Mouse (Mus musculus): ENCODE measurements around the gene Gm6408. TPM values are rescaled to one million over a fixed set of nuclear protein-coding genes. Genes with fewer than 3 reads are reported as not detected.
"Not testable (repeated sequence)": the region's sequence is repeated elsewhere in the genome, so short reads cannot be mapped to it uniquely, and the experiment has no call there.

Gene Gm6408
- polyA plus RNA-seq (2014; fragmentation: Nextera tagmentation; extraction: Ambion mirVana), result not detected in 2 replicates

DNA sequence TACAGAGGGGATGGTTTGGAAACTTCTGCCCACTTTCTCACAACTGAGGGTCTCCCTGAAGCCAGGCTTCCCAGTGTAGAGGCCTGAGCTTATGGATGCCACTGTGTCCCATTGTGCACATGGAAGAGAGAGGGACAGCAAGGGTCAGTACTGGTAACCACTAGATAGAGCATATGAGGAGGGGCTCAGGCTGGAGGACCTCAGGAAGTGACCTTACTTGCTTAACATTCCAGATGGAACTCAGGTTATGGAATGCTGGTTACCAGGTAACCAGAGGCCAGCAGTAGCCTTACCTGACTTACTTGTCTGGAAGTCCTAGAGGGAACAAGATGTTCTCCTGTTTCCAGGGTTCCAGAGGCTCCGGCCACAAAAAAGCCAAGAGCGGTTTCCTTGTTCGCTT lies at the start of gene Gm6408:
Gene Gm6408, plus strand, starts transcription at position 301 of the 400 bp plus-strand sequence.
- no CpG with 5 or more reads among the region's 3 CpGs for WGBS

DNA sequence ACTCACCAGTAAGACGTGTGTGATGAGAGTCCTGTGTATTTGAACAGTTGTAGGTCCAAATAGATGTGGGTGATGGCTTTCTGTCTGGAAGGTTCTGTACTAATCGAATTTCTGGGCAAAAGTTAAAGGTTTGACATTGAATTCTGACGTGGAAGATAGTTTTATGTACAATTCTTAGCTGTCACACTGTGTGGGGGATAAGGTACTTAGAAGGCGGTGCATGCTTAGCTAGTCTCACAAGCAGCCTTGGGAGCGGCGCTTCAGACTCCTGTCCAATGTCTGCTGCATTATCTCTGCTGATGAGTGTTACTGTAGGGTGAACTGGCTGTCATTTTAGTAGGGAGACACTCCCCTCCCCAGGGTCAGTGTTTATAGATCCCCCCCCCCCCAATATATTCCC lies 49.3 kb upstream of the Gm6408 start:
- H3K9me3 ChIP-seq (ENCODE audit: control insufficient read depth, low read length), result no peaks in the 10 kb centered on the region

More for the DNA sequence above, at the start of gene Gm6408:
- H3K4me2 ChIP-seq (ENCODE audit: low read depth, low read length, severe bottlenecking); H3K27me3 ChIP-seq (ENCODE audit: control insufficient read depth, insufficient read depth, low read length); H3K4me3 ChIP-seq (ENCODE audit: low read depth, low read length); ATAC-seq (replicated peaks; ENCODE audit: low FRiP score); H3K36me3 ChIP-seq (ENCODE audit: control insufficient read depth, insufficient read depth, low read length); H3K27ac ChIP-seq (ENCODE audit: low read depth, low read length); DNase-seq (ENCODE audit: low spot score); H3K9ac ChIP-seq (ENCODE audit: low read length); H3K4me1 ChIP-seq (replicated peaks; ENCODE audit: control insufficient read depth, insufficient read depth, low read length); H3K9me3 ChIP-seq (ENCODE audit: control insufficient read depth, low read length): not testable (repeated sequence)

DNA sequence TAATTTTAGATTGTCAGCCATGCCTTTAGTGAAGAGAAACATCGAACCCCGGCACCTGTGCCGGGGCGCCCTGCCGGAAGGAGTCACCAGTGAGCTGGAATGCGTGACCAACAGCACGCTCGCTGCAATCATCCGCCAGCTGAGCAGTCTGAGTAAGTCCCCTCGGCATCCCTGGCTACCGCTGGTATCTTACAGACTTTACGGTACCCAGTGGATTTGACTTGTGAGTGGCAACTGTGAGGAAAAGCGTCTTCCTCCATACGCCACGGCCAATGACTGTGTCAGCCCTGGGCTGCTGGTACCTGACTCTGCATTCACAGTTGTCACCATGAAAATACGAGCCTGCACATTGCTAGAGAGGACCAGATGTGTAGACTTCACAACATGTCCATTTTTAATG lies 46.4 kb upstream of the Gm6408 start:
- WGBS, result 94% methylated on average over 16 of the region's 16 CpGs
- no peak for DNase-seq (ENCODE audit: low spot score)
- ATAC-seq (replicated peaks; ENCODE audit: low FRiP score), result no peak
- Histone ChIP-seq H3K27ac (ENCODE audit: low read depth, low read length) (no peak overlapping the region), H3K27me3 (ENCODE audit: control insufficient read depth, insufficient read depth, low read length) (no peaks in the 10 kb centered on the region), H3K9ac (ENCODE audit: low read length) (no peak overlapping the region), H3K36me3 (ENCODE audit: control insufficient read depth, insufficient read depth, low read length) (no peaks in the 10 kb centered on the region; the same call in 1 of the 2 replicates), H3K4me3 (ENCODE audit: low read depth, low read length) (no peak overlapping the region), H3K4me1 (replicated peaks; ENCODE audit: control insufficient read depth, insufficient read depth, low read length) (no peaks in the 10 kb centered on the region), H3K4me2 (ENCODE audit: low read depth, low read length, severe bottlenecking) (no peak overlapping the region), H3K9me3 (ENCODE audit: control insufficient read depth, low read length) (no peaks in the 10 kb centered on the region)

More for the DNA sequence above, 49.3 kb upstream of the Gm6408 start:
- H3K4me1 ChIP-seq (replicated peaks; ENCODE audit: control insufficient read depth, insufficient read depth, low read length), result no peaks in the 10 kb centered on the region
- H3K4me3 ChIP-seq (ENCODE audit: low read depth, low read length), result no peak overlapping the region
- 92% methylated on average over 6 of the region's 6 CpGs for WGBS
- H3K27ac ChIP-seq (ENCODE audit: low read depth, low read length), result no peak overlapping the region
- no peaks in the 10 kb centered on the region for H3K27me3 ChIP-seq (ENCODE audit: control insufficient read depth, insufficient read depth, low read length)
- ATAC-seq (replicated peaks; ENCODE audit: low FRiP score) (no peak), DNase-seq (ENCODE audit: low spot score) (no peak)
- no peaks in the 10 kb centered on the region for H3K36me3 ChIP-seq (ENCODE audit: control insufficient read depth, insufficient read depth, low read length)
- no peak overlapping the region for H3K9ac ChIP-seq (ENCODE audit: low read length)
- H3K4me2 ChIP-seq (ENCODE audit: low read depth, low read length, severe bottlenecking), result no peak overlapping the region

DNA sequence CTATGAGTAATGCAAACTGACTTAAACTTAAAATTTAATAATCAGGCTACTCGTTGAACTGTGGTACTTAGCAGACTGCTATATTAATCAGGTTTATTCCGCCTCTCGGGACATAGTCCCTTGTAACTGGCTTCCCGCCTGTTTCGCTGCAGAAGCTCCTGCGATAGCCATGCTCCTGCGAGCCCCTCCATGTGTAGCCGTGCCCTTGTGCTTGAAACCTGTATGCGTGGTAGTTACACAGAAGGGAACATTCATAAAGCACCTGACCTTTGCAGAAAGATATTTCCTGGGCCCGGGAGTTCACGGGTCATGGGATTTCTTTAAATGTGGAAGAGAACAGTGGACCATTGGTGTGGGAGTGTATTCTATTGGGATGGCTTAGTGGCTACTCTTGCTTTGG lies 45.0 kb upstream of the Gm6408 start:
- no peak overlapping the region for H3K4me2 ChIP-seq (ENCODE audit: low read depth, low read length, severe bottlenecking)
- WGBS, result 93% methylated on average over 11 of the region's 11 CpGs
- no peak overlapping the region for H3K27ac ChIP-seq (ENCODE audit: low read depth, low read length)
- H3K9ac ChIP-seq (ENCODE audit: low read length), result no peak overlapping the region
- no peaks in the 10 kb centered on the region for H3K4me1 ChIP-seq (replicated peaks; ENCODE audit: control insufficient read depth, insufficient read depth, low read length)
- no peak for ATAC-seq (replicated peaks; ENCODE audit: low FRiP score)
- H3K27me3 ChIP-seq (ENCODE audit: control insufficient read depth, insufficient read depth, low read length), result no peaks in the 10 kb centered on the region
- no peaks in the 10 kb centered on the region; the same call in 1 of the 2 replicates for H3K36me3 ChIP-seq (ENCODE audit: control insufficient read depth, insufficient read depth, low read length)
- no peak for DNase-seq (ENCODE audit: low spot score)
- H3K9me3 ChIP-seq (ENCODE audit: control insufficient read depth, low read length), result no peaks in the 10 kb centered on the region
- H3K4me3 ChIP-seq (ENCODE audit: low read depth, low read length), result no peak overlapping the region

DNA sequence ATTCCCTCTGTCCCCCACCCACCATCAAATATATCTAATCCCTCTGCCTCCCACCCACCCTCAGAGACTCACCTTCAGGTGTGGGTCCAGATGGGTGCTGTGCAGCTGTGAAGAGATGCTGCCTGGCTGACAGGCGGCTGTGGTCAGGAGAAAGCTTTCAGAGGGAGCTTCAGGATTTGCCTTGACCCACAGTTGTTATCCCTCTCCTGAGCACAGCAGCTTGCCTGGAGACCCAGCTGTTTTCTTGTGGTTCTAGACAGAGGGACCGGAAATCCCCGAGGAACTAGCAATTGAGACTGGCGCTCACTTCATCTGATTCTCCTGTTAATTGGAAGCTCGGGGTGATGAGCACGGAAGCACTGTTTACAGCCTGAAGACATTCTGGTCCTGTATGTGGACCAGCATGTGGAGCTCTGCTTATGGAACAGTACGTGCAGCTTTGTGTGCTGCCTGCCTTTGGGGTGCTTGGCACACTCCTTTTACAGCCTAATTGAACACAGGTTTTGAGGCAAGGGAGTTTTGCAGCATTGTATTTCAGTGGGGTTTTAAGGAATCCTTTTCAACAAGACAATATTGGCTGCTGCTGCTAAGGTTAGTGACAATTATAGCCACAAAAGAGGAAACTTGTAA lies 42.5 kb upstream of the Gm6408 start:
- DNase-seq (ENCODE audit: low spot score) (no peak), ATAC-seq (replicated peaks; ENCODE audit: low FRiP score) (no peak)
- Histone ChIP-seq H3K27me3 (ENCODE audit: control insufficient read depth, insufficient read depth, low read length) (no peaks in the 10 kb centered on the region), H3K36me3 (ENCODE audit: control insufficient read depth, insufficient read depth, low read length) (no peaks in the 10 kb centered on the region; the same call in 1 of the 2 replicates), H3K9ac (ENCODE audit: low read length) (no peak overlapping the region), H3K4me3 (ENCODE audit: low read depth, low read length) (no peak overlapping the region), H3K4me2 (ENCODE audit: low read depth, low read length, severe bottlenecking) (no peak overlapping the region), H3K4me1 (replicated peaks; ENCODE audit: control insufficient read depth, insufficient read depth, low read length) (no peaks in the 10 kb centered on the region), H3K9me3 (ENCODE audit: control insufficient read depth, low read length) (no peaks in the 10 kb centered on the region), H3K27ac (ENCODE audit: low read depth, low read length) (no peak overlapping the region)
- WGBS, result 93% methylated on average over 7 of the region's 7 CpGs

DNA sequence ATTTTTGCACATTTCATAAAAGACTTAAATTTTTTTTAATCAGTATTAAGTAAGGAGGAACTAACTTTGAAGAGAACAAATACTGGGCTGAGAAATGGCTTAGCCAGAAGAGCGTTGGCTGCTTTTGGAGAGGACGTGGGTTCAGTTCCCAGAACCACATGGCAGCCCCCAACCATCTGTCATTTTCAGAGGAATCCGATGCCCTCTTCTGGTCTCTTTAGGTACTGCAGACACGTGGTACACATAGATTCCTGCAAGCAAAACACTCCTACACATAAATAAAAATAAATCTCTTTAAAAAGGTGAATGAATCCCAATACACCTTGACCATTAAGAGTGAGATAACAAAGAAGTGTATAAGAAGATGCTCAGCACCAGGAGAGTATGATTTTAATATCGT lies 41.5 kb upstream of the Gm6408 start:
- Histone ChIP-seq H3K9ac (ENCODE audit: low read length) (no peak overlapping the region), H3K4me1 (replicated peaks; ENCODE audit: control insufficient read depth, insufficient read depth, low read length) (no peaks in the 10 kb centered on the region), H3K36me3 (ENCODE audit: control insufficient read depth, insufficient read depth, low read length) (no peaks in the 10 kb centered on the region; the same call in 1 of the 2 replicates), H3K4me3 (ENCODE audit: low read depth, low read length) (no peak overlapping the region), H3K27ac (ENCODE audit: low read depth, low read length) (no peak overlapping the region), H3K27me3 (ENCODE audit: control insufficient read depth, insufficient read depth, low read length) (no peaks in the 10 kb centered on the region), H3K4me2 (ENCODE audit: low read depth, low read length, severe bottlenecking) (no peak overlapping the region), H3K9me3 (ENCODE audit: control insufficient read depth, low read length) (no peaks in the 10 kb centered on the region)
- ATAC-seq (replicated peaks; ENCODE audit: low FRiP score), result no peak
- 86% methylated on average over 5 of the region's 5 CpGs for WGBS
- no peak for DNase-seq (ENCODE audit: low spot score)

DNA sequence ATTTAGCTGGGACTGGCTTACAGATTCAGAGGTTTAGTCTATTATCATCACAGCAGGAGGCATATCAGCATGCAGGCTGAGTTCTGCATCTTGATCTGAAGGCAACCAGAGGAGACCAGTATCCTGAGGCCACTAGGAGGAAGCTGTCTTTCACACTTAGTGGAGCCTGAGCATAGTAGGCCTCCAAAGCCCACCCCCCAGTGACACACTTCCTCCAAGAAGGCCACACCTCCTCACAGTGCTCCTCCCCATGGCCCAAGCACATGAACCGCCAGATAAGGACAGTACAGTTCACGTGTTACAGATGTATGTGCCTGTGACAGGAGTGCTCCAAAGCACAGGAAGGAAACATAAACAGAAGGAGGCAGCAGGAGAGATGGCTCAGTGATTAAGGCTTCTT lies 39.0 kb upstream of the Gm6408 start:
- WGBS, result 89% methylated on average over 2 of the region's 2 CpGs
- no peak overlapping the region for H3K4me2 ChIP-seq (ENCODE audit: low read depth, low read length, severe bottlenecking)
- ATAC-seq (replicated peaks; ENCODE audit: low FRiP score), result no peak
- H3K27me3 ChIP-seq (ENCODE audit: control insufficient read depth, insufficient read depth, low read length), result no peaks in the 10 kb centered on the region
- no peak for DNase-seq (ENCODE audit: low spot score)
- H3K36me3 ChIP-seq (ENCODE audit: control insufficient read depth, insufficient read depth, low read length), result no peaks in the 10 kb centered on the region; the same call in 1 of the 2 replicates
- no peaks in the 10 kb centered on the region for H3K9me3 ChIP-seq (ENCODE audit: control insufficient read depth, low read length)
- no peaks in the 10 kb centered on the region for H3K4me1 ChIP-seq (replicated peaks; ENCODE audit: control insufficient read depth, insufficient read depth, low read length)
- no peak overlapping the region for H3K9ac ChIP-seq (ENCODE audit: low read length)
- no peak overlapping the region for H3K27ac ChIP-seq (ENCODE audit: low read depth, low read length)
- no peak overlapping the region for H3K4me3 ChIP-seq (ENCODE audit: low read depth, low read length)

DNA sequence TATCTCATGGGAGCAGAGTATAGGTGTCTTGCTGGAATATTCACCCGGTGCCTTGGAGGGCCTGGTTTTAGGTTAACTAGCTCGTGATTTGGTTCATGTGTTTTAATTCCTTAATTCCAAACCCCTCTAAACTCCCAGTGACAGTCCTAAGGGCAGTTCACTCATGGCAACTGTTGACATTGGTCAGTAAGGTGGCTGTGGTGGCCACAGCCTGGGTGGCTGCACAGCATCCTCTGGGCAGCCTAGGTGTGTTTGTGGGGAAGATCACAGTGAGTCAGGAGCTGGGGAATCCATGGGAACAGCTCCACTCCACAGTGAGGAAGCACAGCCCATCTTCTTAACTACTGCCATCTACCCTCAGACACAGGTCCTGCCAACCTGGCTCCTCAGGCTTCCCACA lies 35.1 kb upstream of the Gm6408 start:
- no peak overlapping the region for H3K4me2 ChIP-seq (ENCODE audit: low read depth, low read length, severe bottlenecking)
- no peaks in the 10 kb centered on the region for H3K9me3 ChIP-seq (ENCODE audit: control insufficient read depth, low read length)
- H3K4me1 ChIP-seq (replicated peaks; ENCODE audit: control insufficient read depth, insufficient read depth, low read length), result no peaks in the 10 kb centered on the region
- no peaks in the 10 kb centered on the region for H3K27me3 ChIP-seq (ENCODE audit: control insufficient read depth, insufficient read depth, low read length)
- no peak overlapping the region for H3K27ac ChIP-seq (ENCODE audit: low read depth, low read length)
- 88% methylated on average over 2 of the region's 2 CpGs for WGBS
- H3K36me3 ChIP-seq (ENCODE audit: control insufficient read depth, insufficient read depth, low read length), result no peaks in the 10 kb centered on the region
- no peak for ATAC-seq (replicated peaks; ENCODE audit: low FRiP score)
- no peak overlapping the region for H3K4me3 ChIP-seq (ENCODE audit: low read depth, low read length)
- H3K9ac ChIP-seq (ENCODE audit: low read length), result no peak overlapping the region
- DNase-seq (ENCODE audit: low spot score), result no peak

DNA sequence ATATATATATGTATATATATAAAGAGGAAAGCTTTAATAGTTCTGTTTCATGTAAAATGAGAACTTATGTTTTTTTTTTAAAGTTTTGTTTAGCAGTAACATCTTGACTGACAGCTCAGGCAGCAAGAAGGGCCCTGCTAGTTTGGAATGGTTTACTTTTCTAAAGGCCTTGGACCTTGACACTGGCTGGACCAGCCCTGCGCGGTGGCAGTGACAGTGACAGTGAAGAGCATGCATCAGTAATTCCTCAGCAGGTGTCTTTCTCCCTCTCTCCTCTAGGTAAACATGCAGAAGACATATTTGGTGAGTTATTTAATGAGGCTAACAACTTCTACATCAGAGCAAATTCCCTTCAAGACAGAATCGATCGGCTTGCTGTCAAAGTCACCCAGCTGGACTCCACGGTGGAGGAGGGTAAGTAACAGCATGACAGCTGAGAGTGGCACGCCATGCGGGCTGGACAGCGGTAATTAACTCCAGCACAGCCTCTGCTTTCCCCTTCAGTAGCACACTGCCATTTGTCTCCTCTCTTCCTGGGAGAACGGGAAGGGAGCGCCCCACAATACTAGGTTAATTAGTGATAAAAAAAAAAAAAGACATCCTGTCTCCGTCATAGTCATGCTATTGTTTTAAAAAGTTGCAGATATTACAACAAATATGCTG lies 30.0 kb upstream of the Gm6408 start:
- H3K4me3 ChIP-seq (ENCODE audit: low read depth, low read length), result no peak overlapping the region
- no peak overlapping the region for H3K27ac ChIP-seq (ENCODE audit: low read depth, low read length)
- WGBS, result 83% methylated on average over 11 of the region's 11 CpGs
- no peaks in the 10 kb centered on the region for H3K27me3 ChIP-seq (ENCODE audit: control insufficient read depth, insufficient read depth, low read length)
- H3K4me1 ChIP-seq (replicated peaks; ENCODE audit: control insufficient read depth, insufficient read depth, low read length), result no peaks in the 10 kb centered on the region
- DNase-seq (ENCODE audit: low spot score) (no peak), ATAC-seq (replicated peaks; ENCODE audit: low FRiP score) (no peak)
- no peaks in the 10 kb centered on the region for H3K9me3 ChIP-seq (ENCODE audit: control insufficient read depth, low read length)
- no peaks in the 10 kb centered on the region for H3K36me3 ChIP-seq (ENCODE audit: control insufficient read depth, insufficient read depth, low read length)
- H3K4me2 ChIP-seq (ENCODE audit: low read depth, low read length, severe bottlenecking), result no peak overlapping the region
- H3K9ac ChIP-seq (ENCODE audit: low read length), result no peak overlapping the region
